Mouse (Mus musculus) small intestine, adult 2 months (tissue): Measurements from ENCODE around the gene Zfand2b. TPM values are rescaled to one million over a fixed set of nuclear protein-coding genes. Genes with fewer than 3 reads are reported as not detected.

ENCODE experiments used
- H3K27ac ChIP-seq: fragments of 200-500 bp; 2 replicates; pipeline ENCODE4 v1.5.1; 2012; ENCODE audit warnings: low read depth, low read length, control low read depth, inconsistent platforms; ENCODE audit not compliant: insufficient read depth
- H3K27me3 ChIP-seq: fragments of 200-500 bp; 2 replicates; pipeline ENCODE4 v1.6.1; 2012; ENCODE audit warnings: mild to moderate bottlenecking, moderate library complexity, low read length, inconsistent platforms; ENCODE audit not compliant: control insufficient read depth, insufficient read depth
- H3K36me3 ChIP-seq: fragments of 200-500 bp; 2 replicates; pipeline ENCODE4 v1.6.1; 2012; ENCODE audit warnings: mild to moderate bottlenecking, low read length, control low read depth, inconsistent platforms; ENCODE audit not compliant: control insufficient read depth, insufficient read depth
- H3K4me1 ChIP-seq: fragments of 200-500 bp; 2 replicates; pipeline ENCODE4 v1.6.1; 2012; ENCODE audit warnings: low read length, inconsistent platforms, mixed read lengths; ENCODE audit not compliant: control insufficient read depth, insufficient read depth, insufficient read length
- H3K4me3 ChIP-seq: fragments of 200-500 bp; 2 replicates; pipeline ENCODE4 v1.5.1; 2012; ENCODE audit warnings: low read depth, mild to moderate bottlenecking, control low read depth, inconsistent platforms, low read length, moderate library complexity
- CTCF ChIP-seq: fragments of 200-500 bp; IDR thresholded peaks from 2 replicates; pipeline ENCODE4 v1.5.1; 2012; ENCODE audit warnings: low read depth, mild to moderate bottlenecking, control low read depth, inconsistent platforms, low read length, moderate library complexity, mixed read lengths; ENCODE audit not compliant: insufficient replicate concordance, insufficient read length; ENCODE audit errors: extremely low read depth
- POLR2A ChIP-seq: fragments of 200-500 bp; IDR thresholded peaks from 2 replicates; pipeline ENCODE4 v1.6.1; 2012; ENCODE audit warnings: low read depth, mild to moderate bottlenecking, control low read depth, inconsistent platforms, low read length, moderate library complexity
- WGBS: fragments of 180-500 bp; shearing (Covaris S2); methylation state at CpG from one replicate; pipeline ENCODE4 v1.1.7; 2018; 5-methylcytosine and 5-hydroxymethylcytosine counted together
- polyA plus RNA-seq: library from polyadenylated mRNA; depleted of rRNA; stranded (reverse); fragments of >200 nt; gene quantifications from 2 replicates; pipeline ENCODE4 v1.2.3, GENCODE M21; 2012; rRNA removed

The Zfand2b gene
- polyA plus RNA-seq, result 45.0 and 106 TPM in 2 replicates

DNA sequence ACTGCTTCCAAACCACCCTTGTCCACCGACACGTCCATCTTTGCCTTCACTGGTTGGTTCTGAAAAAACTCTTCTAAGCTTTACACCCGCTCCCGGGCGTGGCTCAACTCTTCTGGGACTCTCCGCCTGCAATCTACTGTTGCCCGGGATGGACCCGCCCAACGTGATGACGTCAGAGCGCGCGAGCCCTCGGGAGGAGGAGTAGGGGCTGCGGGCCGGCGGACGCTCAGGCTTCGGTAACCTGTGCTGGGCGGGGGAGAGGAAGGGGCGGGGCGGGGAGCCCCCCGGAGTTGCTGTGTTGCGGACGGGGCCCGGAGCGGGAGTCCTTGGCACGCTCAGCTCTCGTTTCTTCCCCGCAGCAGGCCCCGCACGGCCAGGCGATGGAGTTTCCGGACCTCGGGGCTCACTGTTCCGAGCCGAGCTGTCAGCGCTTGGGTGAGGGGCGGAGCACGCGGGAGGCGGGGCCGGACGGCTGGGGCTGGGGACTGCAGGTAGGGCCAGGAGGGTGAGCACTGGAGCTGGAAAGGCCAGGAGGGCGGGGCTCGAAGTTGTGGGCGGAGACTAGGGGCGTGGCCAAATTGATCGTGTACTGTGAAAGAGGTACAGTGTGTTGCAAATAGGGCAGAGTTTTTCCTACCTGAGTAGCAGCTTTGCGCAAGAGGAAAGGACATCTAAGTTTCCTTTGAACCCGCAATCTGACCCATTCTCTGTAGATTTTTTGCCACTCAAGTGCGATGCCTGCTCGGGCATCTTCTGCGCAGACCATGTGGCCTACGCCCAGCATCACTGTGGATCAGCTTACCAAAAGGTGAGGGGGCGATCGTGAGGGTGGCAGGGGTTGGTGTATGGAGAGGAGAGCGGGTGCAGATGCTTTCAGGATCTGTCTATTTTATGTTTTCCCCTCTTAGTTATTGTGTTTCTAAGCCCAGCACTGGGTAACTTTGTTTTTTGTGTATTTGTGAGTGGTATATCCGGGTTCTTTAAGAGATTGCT is at the start of gene Zfand2b:
Gene Zfand2b, plus strand, starts transcription at position 175 of the 993 bp plus-strand sequence.
- Histone ChIP-seq H3K36me3 (peaks cover 34% of the 10 kb centered on the region), H3K4me3 (peak within 1 kb of the TSS; percentile 75), H3K4me1 (peaks cover 5% of the 10 kb centered on the region), H3K27me3 (no peaks in the 10 kb centered on the region), H3K27ac (peak within 1 kb of the TSS; percentile 47)
- no peak for TF ChIP-seq CTCF
- peak; percentile 85 for TF ChIP-seq POLR2A
- WGBS, result 3% methylated on average over 59 of the region's 59 CpGs

DNA sequence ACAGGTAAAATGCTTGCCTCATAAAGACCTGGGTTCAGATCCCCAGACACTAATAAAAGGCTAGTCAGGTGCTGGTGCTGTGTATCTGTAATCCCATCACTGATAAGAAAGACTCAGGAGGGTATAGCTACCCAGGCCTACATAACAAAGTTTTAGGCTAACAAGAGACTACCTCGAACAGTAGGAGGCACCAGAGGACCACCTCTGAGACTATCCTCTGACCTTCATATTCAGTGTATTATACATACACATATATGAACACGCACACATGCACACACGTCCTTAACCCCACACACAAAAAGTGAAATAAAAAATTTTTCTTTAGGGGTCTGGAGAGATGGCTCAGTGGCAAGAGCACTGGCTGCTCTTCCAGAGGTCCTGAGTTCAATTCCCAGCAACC is 46.2 kb upstream of the Zfand2b start:
- Histone ChIP-seq H3K27me3 (no peaks in the 10 kb centered on the region), H3K36me3 (no peaks in the 10 kb centered on the region), H3K4me1 (peaks cover 7% of the 10 kb centered on the region; the same call in 1 of the 2 replicates), H3K4me3 (no peak overlapping the region), H3K27ac (no peak overlapping the region)
- WGBS, result 82% methylated on average over 3 of the region's 3 CpGs
- TF ChIP-seq POLR2A (no peak), CTCF (no peak)

DNA sequence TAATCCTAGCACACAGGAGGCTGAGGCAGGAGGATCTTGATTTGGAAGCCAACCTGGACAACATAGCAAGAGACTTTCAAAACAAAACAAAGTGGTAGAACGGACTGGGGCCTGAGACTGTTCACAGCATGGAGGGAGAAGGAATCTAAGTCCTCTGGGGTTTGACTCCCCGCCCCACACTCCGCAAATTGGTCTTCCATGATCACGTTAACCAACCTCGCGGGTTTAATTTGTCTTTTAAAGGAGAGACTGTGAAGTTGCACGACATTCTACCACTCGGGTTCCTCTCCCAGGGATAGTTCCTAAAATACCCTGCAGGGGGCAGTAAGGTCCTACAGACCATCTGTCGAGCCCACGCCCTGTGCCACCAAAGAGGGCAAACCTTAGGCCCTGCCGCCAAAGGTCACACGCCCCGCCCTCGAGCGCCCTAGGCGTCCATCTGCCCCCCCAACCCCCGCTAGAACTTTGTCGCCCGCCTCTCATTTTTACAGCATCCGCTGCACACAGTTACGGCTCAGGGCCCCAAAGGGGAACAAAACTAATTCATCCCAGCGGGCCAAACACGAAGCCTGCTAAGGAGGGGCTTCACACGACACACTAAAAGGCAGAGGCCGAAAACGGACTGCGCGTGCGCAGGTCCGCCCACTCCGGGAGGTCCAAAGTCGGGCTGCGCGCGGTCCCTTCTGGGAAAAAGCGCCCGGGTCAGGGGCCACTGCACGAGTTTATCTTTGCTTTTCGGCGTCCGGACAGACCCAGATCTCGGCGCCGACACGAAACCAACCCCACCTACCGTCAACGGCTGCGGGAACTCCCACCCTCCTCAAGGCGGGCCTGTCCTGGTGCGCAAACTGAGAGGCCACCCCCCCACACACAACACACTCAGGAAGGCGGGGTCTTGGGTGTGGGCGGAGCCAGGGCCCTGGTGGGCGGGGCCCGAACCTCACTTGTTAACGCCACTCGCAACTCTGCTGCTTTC is 43.8 kb upstream of the Zfand2b start, which contains the start of gene Nhej1:
Gene Nhej1, minus strand, starts transcription at position 855 of the 976 bp plus-strand sequence.
- 1% methylated on average over 56 of the region's 56 CpGs for WGBS
- Histone ChIP-seq H3K27me3 (no peaks in the 10 kb centered on the region), H3K36me3 (no peaks in the 10 kb centered on the region), H3K4me3 (peak within 1 kb of the TSS; percentile 72), H3K4me1 (peaks cover 12% of the 10 kb centered on the region; the same call in 1 of the 2 replicates), H3K27ac (peak within 1 kb of the TSS; percentile 98)
- TF ChIP-seq CTCF (peak; percentile 94), POLR2A (peak; percentile 57)

DNA sequence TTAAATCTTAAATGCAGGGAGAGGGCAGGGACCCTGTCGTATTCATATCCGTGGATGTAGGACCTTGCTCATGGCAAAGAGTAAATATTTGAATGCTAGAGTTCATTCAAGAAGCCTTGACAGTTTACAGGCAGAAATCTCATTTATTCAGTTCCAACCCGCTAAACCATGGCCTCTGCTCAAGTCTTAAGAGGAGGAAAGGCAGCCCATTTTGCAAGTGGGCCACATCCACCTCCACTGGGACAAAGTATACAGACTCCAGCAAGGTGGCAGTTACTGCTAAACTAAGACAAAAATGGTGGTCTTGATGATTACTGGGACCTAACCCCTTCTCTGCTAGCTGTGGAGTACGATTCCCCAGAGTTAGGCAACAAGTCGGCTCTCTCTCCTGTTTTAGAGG is 43.0 kb upstream of the Zfand2b start:
- Histone ChIP-seq H3K4me1 (peaks cover 12% of the 10 kb centered on the region; the same call in 1 of the 2 replicates), H3K36me3 (no peaks in the 10 kb centered on the region), H3K27me3 (no peaks in the 10 kb centered on the region), H3K27ac (peak overlapping the region; percentile 98), H3K4me3 (no peak overlapping the region)
- TF ChIP-seq POLR2A, result no peak
- no peak for TF ChIP-seq CTCF
- 26% methylated on average over 5 of the region's 5 CpGs for WGBS

GRCm38 (mm10) chr1:75128641-75129040 is 39.8 kb upstream of the Zfand2b start:
- H3K4me3 ChIP-seq, result no peak overlapping the region
- peaks cover 13% of the 10 kb centered on the region; the same call in 1 of the 2 replicates for H3K4me1 ChIP-seq
- no peaks in the 10 kb centered on the region for H3K27me3 ChIP-seq
- H3K36me3 ChIP-seq, result no peaks in the 10 kb centered on the region
- WGBS, result 28% methylated on average over 3 of the region's 3 CpGs
- TF ChIP-seq POLR2A, result no peak
- peak overlapping the region; percentile 24; the same call in 1 of the 2 replicates for H3K27ac ChIP-seq

GRCm38 (mm10) chr1:75133421-75134207 is 34.8 kb upstream of the Zfand2b start, which contains the start of gene Slc23a3:
Slc23a3 (minus strand) TSS chr1:75133890.
- H3K4me1 ChIP-seq, result peaks cover 10% of the 10 kb centered on the region; the same call in 1 of the 2 replicates
- no peaks in the 10 kb centered on the region for H3K27me3 ChIP-seq
- 28% methylated on average over 12 of the region's 12 CpGs for WGBS
- H3K4me3 ChIP-seq, result no peak within 1 kb of the TSS
- no peak for TF ChIP-seq POLR2A
- peaks cover 30% of the 10 kb centered on the region for H3K36me3 ChIP-seq
- H3K27ac ChIP-seq, result no peak within 1 kb of the TSS
